Mouse (Mus musculus) T-cell, adult 2 months (primary cell): ENCODE measurements around the gene Ugt1a6a.

ENCODE experiments used
- DNase-seq: peaks from one replicate; pipeline ENCODE4 v3.0.0; 2022; ENCODE audit warnings: low spot score

Ugt1a6a gene

GRCm38 (mm10) chr1:88229566-88229965, 95.0 kb downstream of the Ugt1a6a start:
- DNase-seq: no peak

GRCm38 (mm10) chr1:88229986-88230385, 95.4 kb downstream of the Ugt1a6a start:
- no peak for DNase-seq

GRCm38 (mm10) chr1:88230421-88230820, 95.8 kb downstream of the Ugt1a6a start:
- no peak for DNase-seq

- no peak for DNase-seq
These were observed 96.6 kb downstream of the Ugt1a6a start for GRCm38 (mm10) chr1:88230981-88231802.

- no peak for DNase-seq
These were observed 97.3 kb downstream of the Ugt1a6a start for GRCm38 (mm10) chr1:88231803-88232499.

- DNase-seq: no peak
These were observed 98.2 kb downstream of the Ugt1a6a start for GRCm38 (mm10) chr1:88232664-88233380.

GRCm38 (mm10) chr1:88233421-88234247, 99.0 kb downstream of the Ugt1a6a start:
- no peak for DNase-seq

- no peak for DNase-seq
These were observed 99.6 kb downstream of the Ugt1a6a start for GRCm38 (mm10) chr1:88234248-88234610.

- DNase-seq: no peak
These were observed 100.0 kb downstream of the Ugt1a6a start for GRCm38 (mm10) chr1:88234646-88235045.

GRCm38 (mm10) chr1:88235046-88235893, 100.7 kb downstream of the Ugt1a6a start:
- DNase-seq: no peak

GRCm38 (mm10) chr1:88235894-88236415, 101.3 kb downstream of the Ugt1a6a start:
- DNase-seq: no peak

GRCm38 (mm10) chr1:88237311-88237710, 102.7 kb downstream of the Ugt1a6a start:
- no peak for DNase-seq

- DNase-seq: no peak
These were observed 104.2 kb downstream of the Ugt1a6a start for GRCm38 (mm10) chr1:88238771-88239170.

GRCm38 (mm10) chr1:88240072-88240471, 105.5 kb downstream of the Ugt1a6a start:
- no peak for DNase-seq

- DNase-seq: no peak
These were observed 106.0 kb downstream of the Ugt1a6a start for GRCm38 (mm10) chr1:88240579-88240978.

- DNase-seq: no peak
These were observed 109.3 kb downstream of the Ugt1a6a start for GRCm38 (mm10) chr1:88243861-88244260.

- no peak for DNase-seq
These were observed 111.3 kb downstream of the Ugt1a6a start for GRCm38 (mm10) chr1:88245881-88246280.

- no peak for DNase-seq
These were observed 111.8 kb downstream of the Ugt1a6a start for GRCm38 (mm10) chr1:88246386-88246785.

GRCm38 (mm10) chr1:88247660-88248059, 113.1 kb downstream of the Ugt1a6a start:
- no peak for DNase-seq

- no peak for DNase-seq
These were observed 114.0 kb downstream of the Ugt1a6a start for GRCm38 (mm10) chr1:88248658-88249057.

- no peak for DNase-seq
These were observed 115.0 kb downstream of the Ugt1a6a start for GRCm38 (mm10) chr1:88249596-88249995.
